Mouse (Mus musculus) spleen, adult 2 months (tissue): Measurements from ENCODE around the gene Edil3.

ENCODE experiments used
- CTCF ChIP-seq: fragments of 200-500 bp; IDR thresholded peaks from 2 replicates; pipeline ENCODE4 v1.5.1; 2011; ENCODE audit warnings: mild to moderate bottlenecking, inconsistent platforms; ENCODE audit not compliant: insufficient read depth, insufficient read length, insufficient replicate concordance; ENCODE audit errors: extremely low read depth
- POLR2A ChIP-seq: fragments of 200-500 bp; IDR thresholded peaks from 2 replicates; pipeline ENCODE4 v1.6.1; 2011; ENCODE audit warnings: low read depth, low read length, inconsistent platforms

DNA sequence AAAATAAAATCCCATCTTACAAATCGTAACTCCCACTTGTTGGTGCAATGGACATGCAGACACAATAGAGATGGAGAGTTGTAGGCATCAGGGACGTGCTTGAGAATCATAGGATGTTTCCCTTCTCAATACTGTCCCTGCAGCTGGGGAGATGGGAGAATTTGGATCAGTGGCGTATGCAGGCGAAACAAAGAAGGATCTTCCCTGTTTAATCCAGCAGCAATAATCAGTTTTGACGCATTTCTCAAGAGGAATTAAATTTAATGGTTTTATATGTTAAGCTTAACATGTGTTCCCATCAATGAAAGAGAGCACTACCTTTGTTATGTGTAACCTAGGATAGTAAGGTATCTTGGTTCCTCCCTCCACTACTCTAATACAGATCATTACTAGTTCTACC is 302.1 kb downstream of the Edil3 start:
- TF ChIP-seq CTCF (no peak), POLR2A (no peak)
